Mouse (Mus musculus): ENCODE data around the gene Zfp13. TPM values are rescaled to one million over a fixed set of nuclear protein-coding genes. Genes with fewer than 3 reads are reported as not detected.
A peak's percentile ranks its signal among the peaks of the same experiment; 100 is the strongest.
"Not testable (repeated sequence)": the region's sequence is repeated elsewhere in the genome, so short reads cannot be mapped to it uniquely, and the experiment has no call there.

Gene Zfp13
- total RNA-seq, 1 experiment, result 19.9 TPM

GRCm38 (mm10) chr17:23531408-23531807, 67.9 kb downstream of the Zfp13 start:
- in situ Hi-C loops (cut with MboI; ENCODE audit: low sequenced_read_pairs in 2 of 2, unreplicated experiment in 2 of 2); H3K27ac ChIP-seq (ENCODE audit: insufficient read depth, low read depth, low read length, poor library complexity, severe bottlenecking); H3K9me3 ChIP-seq (ENCODE audit: control insufficient read depth, insufficient read depth, low read depth, low read length); DNase-seq (ENCODE audit: low read depth, low spot score); H3K4me3 ChIP-seq (ENCODE audit: insufficient read depth in 1 of 2, low read depth in 1 of 2, low read length in 2 of 2, poor library complexity in 1 of 2, severe bottlenecking in 1 of 2); H3K4me1 ChIP-seq (ENCODE audit: control insufficient read depth in 2 of 2, insufficient read depth in 2 of 2, low read length in 2 of 2, poor library complexity in 1 of 2); H3K9ac ChIP-seq (ENCODE audit: insufficient read depth, low read depth, low read length, poor library complexity, severe bottlenecking); H3K36me3 ChIP-seq (ENCODE audit: control insufficient read depth, insufficient read depth, low read length, poor library complexity, severe bottlenecking): not testable (repeated sequence)
- TF ChIP-seq ZNF384 (IDR thresholded peaks at IDR 0.05; ENCODE audit: low read depth, low read length), result 0 out of 2 replicates have a peak, but pooled peaks have one; percentile 24

Other genes with a start within 250 kb of the Zfp13 start
- gene Vmn2r116, start 214.9 kb downstream of the Zfp13 start, total RNA-seq (2012; rRNA removed), result not detected in 2 replicates
- gene Vmn2r117, start 119.8 kb downstream of the Zfp13 start, total RNA-seq (2012; rRNA removed), result not detected in 2 replicates
- gene Zfp213, start 35.2 kb downstream of the Zfp13 start, total RNA-seq (2012; rRNA removed), result 8.4 and 8.8 TPM in 2 replicates
- 62.5 and 93.1 TPM in 2 replicates for gene Zscan10, start 1.4 kb upstream of the Zfp13 start, total RNA-seq (2012; rRNA removed)
- 4.7 and 4.9 TPM in 2 replicates for gene Mmp25, start 45.8 kb upstream of the Zfp13 start, total RNA-seq (2012; rRNA removed)
- 1.1 and 2.9 TPM in 2 replicates for gene Bicdl2, start 61.0 kb upstream of the Zfp13 start, total RNA-seq (2012; rRNA removed)
- gene Hcfc1r1, start 74.1 kb upstream of the Zfp13 start, total RNA-seq (2012; rRNA removed), result 26.4 and 36.4 TPM in 2 replicates
- gene Thoc6, start 74.4 kb upstream of the Zfp13 start, total RNA-seq (2012; rRNA removed), result 53.7 and 64.9 TPM in 2 replicates
- gene Tnfrsf12a, start 78.0 kb upstream of the Zfp13 start, total RNA-seq (2012; rRNA removed), result 101 and 138 TPM in 2 replicates
- 72.7 and 199 TPM in 2 replicates for gene Cldn6, start 79.8 kb upstream of the Zfp13 start, total RNA-seq (2012; rRNA removed)
- 3.7 and 5.7 TPM in 2 replicates for gene Cldn9, start 84.5 kb upstream of the Zfp13 start, total RNA-seq (2012; rRNA removed)
- gene 1520401A03Rik, start 123.3 kb upstream of the Zfp13 start, total RNA-seq (2012; rRNA removed), result 0.04 and 1.0 TPM in 2 replicates
- 24.1 and 41.3 TPM in 2 replicates for gene Pkmyt1, start 126.8 kb upstream of the Zfp13 start, total RNA-seq (2012; rRNA removed)
- 2.8 and 4.0 TPM in 2 replicates for gene Paqr4, start 141.4 kb upstream of the Zfp13 start, total RNA-seq (2012; rRNA removed)
- gene Kremen2, start 146.3 kb upstream of the Zfp13 start, total RNA-seq (2012; rRNA removed), result 2.5 and 4.3 TPM in 2 replicates
- gene Flywch1, start 172.1 kb upstream of the Zfp13 start, total RNA-seq (2012; rRNA removed), result 31.6 and 35.1 TPM in 2 replicates
- 8.0 and 10.8 TPM in 2 replicates for gene Flywch2, start 186.6 kb upstream of the Zfp13 start, total RNA-seq (2012; rRNA removed)
- gene Srrm2, start 191.0 kb upstream of the Zfp13 start, total RNA-seq (2012; rRNA removed), result 192 and 230 TPM in 2 replicates
- 651 and 726 TPM in 2 replicates for gene Elob, start 229.6 kb upstream of the Zfp13 start, total RNA-seq (2012; rRNA removed)
- 0.45 and 0.95 TPM in 2 replicates for gene Prss33, start 236.6 kb upstream of the Zfp13 start, total RNA-seq (2012; rRNA removed)
- 0.26 and 0.31 TPM in 2 replicates for gene Prss32, start 244.4 kb upstream of the Zfp13 start, total RNA-seq (2012; rRNA removed)
- gene Prss41, start 244.7 kb upstream of the Zfp13 start, total RNA-seq (2012; rRNA removed), result 6.8 and 11.0 TPM in 2 replicates